Mouse (Mus musculus) stomach, embryonic 14.5 days (tissue): ENCODE results near the gene Adcy1. TPM values are rescaled to one million over a fixed set of nuclear protein-coding genes. Genes with fewer than 3 reads are reported as not detected.

Source experiments
- ATAC-seq: fragments of 200-750 bp; cut with Nextera tagmentation; 2 replicates; pipeline ENCODE4 v1.8.0; 2017; ENCODE audit warnings: low read depth, moderate TSS enrichment; ENCODE audit not compliant: insufficient number of reproducible peaks, insufficient read depth, low FRiP score
- H3K27ac ChIP-seq: fragments of 300-500 bp; sonication (generic); 2 replicates; pipeline ENCODE4 v1.5.1; 2014; ENCODE audit warnings: mild to moderate bottlenecking, low read length, moderate library complexity, mixed read lengths
- H3K27me3 ChIP-seq: fragments of 300-500 bp; sonication (generic); 2 replicates; pipeline ENCODE4 v1.6.1; 2014; ENCODE audit warnings: low read length, control low read depth, mixed read lengths; ENCODE audit not compliant: control insufficient read depth, insufficient read depth
- H3K36me3 ChIP-seq: fragments of 300-500 bp; sonication (generic); 2 replicates; pipeline ENCODE4 v1.6.1; 2014; ENCODE audit warnings: mild to moderate bottlenecking, control low read depth, low read length, moderate library complexity, mixed read lengths; ENCODE audit not compliant: control insufficient read depth, insufficient read depth
- H3K4me1 ChIP-seq: fragments of 300-500 bp; sonication (generic); 2 replicates; pipeline ENCODE4 v1.6.1; 2014; ENCODE audit warnings: low read length, control low read depth, mixed read lengths; ENCODE audit not compliant: control insufficient read depth, insufficient read depth
- H3K4me2 ChIP-seq: fragments of 300-500 bp; sonication (generic); replicated peaks from 2 replicates; pipeline ENCODE4 v1.6.1; 2014; ENCODE audit warnings: low read depth, low read length, control low read depth
- H3K4me3 ChIP-seq: fragments of 300-500 bp; sonication (generic); 2 replicates; pipeline ENCODE4 v1.5.1; 2014; ENCODE audit warnings: low read depth, low read length, control low read depth
- H3K9ac ChIP-seq: fragments of 300-500 bp; sonication (generic); replicated peaks from 2 replicates; pipeline ENCODE4 v1.6.1; 2014; ENCODE audit warnings: low read depth, mild to moderate bottlenecking, control low read depth, low read length, moderate library complexity, mixed read lengths
- H3K9me3 ChIP-seq: fragments of 300-500 bp; sonication (generic); 2 replicates; pipeline ENCODE4 v1.6.1; 2016; ENCODE audit warnings: low read depth, low read length, control low read depth; ENCODE audit not compliant: control insufficient read depth
- WGBS: fragments of 180-500 bp; shearing (Covaris S2); extraction: QIAGEN DNeasy Blood & Tissue Kit; methylation state at CpG from one replicate; pipeline ENCODE4 v1.1.7; 2014; 5-methylcytosine and 5-hydroxymethylcytosine counted together
- polyA plus RNA-seq: library from polyadenylated mRNA; unstranded; fragments of >200 nt; fragmentation: Nextera tagmentation; extraction: Ambion mirVana; gene quantifications from 2 replicates; pipeline ENCODE4 v1.2.1, GENCODE M21; 2014

Adcy1 gene
- polyA plus RNA-seq, 1 experiment from 2014 or later: 4.4 TPM

GRCm38 (mm10) chr11:7226810-7227550 lies 163.7 kb downstream of the Adcy1 start:
- no peak overlapping the region for H3K27ac ChIP-seq
- no peaks in the 10 kb centered on the region for H3K27me3 ChIP-seq
- H3K36me3 ChIP-seq: no peaks in the 10 kb centered on the region
- peak; percentile 43; the same call in 1 of the 2 replicates for ATAC-seq
- 72% methylated on average over 7 of the region's 7 CpGs for WGBS
- no peak overlapping the region for H3K4me3 ChIP-seq
- no peak overlapping the region for H3K9ac ChIP-seq
- H3K4me2 ChIP-seq: no peak overlapping the region
- H3K4me1 ChIP-seq: no peaks in the 10 kb centered on the region
- H3K9me3 ChIP-seq: no peaks in the 10 kb centered on the region

GRCm38 (mm10) chr11:7228107-7228506 lies 164.8 kb downstream of the Adcy1 start:
- Histone ChIP-seq H3K9ac (no peak overlapping the region), H3K27me3 (no peaks in the 10 kb centered on the region), H3K27ac (no peak overlapping the region), H3K36me3 (no peaks in the 10 kb centered on the region), H3K4me1 (no peaks in the 10 kb centered on the region), H3K9me3 (no peaks in the 10 kb centered on the region), H3K4me3 (no peak overlapping the region), H3K4me2 (no peak overlapping the region)
- WGBS: 81% methylated on average over 4 of the region's 4 CpGs
- ATAC-seq: no peak

Other genes with a start within 250 kb of the Adcy1 start
- not detected in 2 replicates for gene Gm11983, start 225.8 kb upstream of the Adcy1 start, polyA plus RNA-seq
- 0.25 TPM in 1 of 2 replicates, not detected in the other for gene Gm11985, start 125.1 kb downstream of the Adcy1 start, polyA plus RNA-seq
- 1.5 and 1.7 TPM in 2 replicates for gene Igfbp1, start 134.3 kb downstream of the Adcy1 start, polyA plus RNA-seq
- 49.9 and 62.0 TPM in 2 replicates for gene Igfbp3, start 150.4 kb downstream of the Adcy1 start, polyA plus RNA-seq